8 mouse cellular contexts compared by ENCODE assay signal in genomic region chr7:128705735-128706134, GRCm38 (mm10). TPM values are rescaled to one million over a fixed set of nuclear protein-coding genes. Genes with fewer than 3 reads are reported as not detected.
DNase-seq lines count a peak whose midpoint lies in the region; ATAC-seq and TF ChIP-seq lines count a peak whose summit lies in the region.

No protein-coding gene starts in this region.

- peak; percentile 46 for DNase-seq in c-Kit-negative CD71-positive TER-119-positive erythroid progenitor cells, embryonic 14.5 days (ENCODE audit: low read depth, low spot score)
- DNase-seq in forebrain, embryonic 10.5 days (ENCODE audit: extremely low spot score, low spot score), result peak; percentile 71
- DNase-seq in kidney, postnatal 14 days, result peak; percentile 76

- peak; percentile 55; the same call in 1 of the 2 replicates for ATAC-seq in heart, embryonic 15.5 days (replicated peaks; ENCODE audit: insufficient number of reproducible peaks, insufficient read depth, low FRiP score, low read depth)
- peak; percentile 60; the same call in 1 of the 2 replicates for ATAC-seq in liver, embryonic 15.5 days (ENCODE audit: insufficient read depth)
- peak; percentile 68; the same call in 1 of the 2 replicates for ATAC-seq in neural tube, embryonic 14.5 days (ENCODE audit: low read depth)

- TF ChIP-seq POLR2A in ES-Bruce4 (IDR thresholded peaks at IDR 0.05; ENCODE audit: insufficient read depth, low read length), result no peak
- no peak for TF ChIP-seq POLR2A in testis, adult 2 months (IDR thresholded peaks at IDR 0.05; ENCODE audit: control insufficient read depth, low read depth, low read length)

- no peak overlapping the region for H3K9ac ChIP-seq in ES-Bruce4 (ENCODE audit: low read depth, poor library complexity, severe bottlenecking)
- no peak overlapping the region for H3K9ac ChIP-seq in heart, embryonic 15.5 days
- H3K9ac ChIP-seq in liver, embryonic 15.5 days, result no peak overlapping the region
- no peak overlapping the region for H3K9ac ChIP-seq in neural tube, embryonic 14.5 days (replicated peaks; ENCODE audit: low read depth, low read length)

- WGBS in forebrain, embryonic 10.5 days, result 27% methylated on average over 4 of the region's 4 CpGs
- WGBS in heart, embryonic 15.5 days, result 22% methylated on average over 4 of the region's 4 CpGs
- WGBS in liver, embryonic 15.5 days (ENCODE audit: insufficient replicate concordance), result 24% methylated on average over 4 of the region's 4 CpGs
- WGBS in neural tube, embryonic 14.5 days, result 28% methylated on average over 4 of the region's 4 CpGs

- no peak overlapping the region for H3K4me3 ChIP-seq in ES-Bruce4 (ENCODE audit: low read depth, low read length)
- no peak overlapping the region for H3K4me3 ChIP-seq in forebrain, embryonic 10.5 days
- H3K4me3 ChIP-seq in heart, embryonic 15.5 days, result no peak overlapping the region
- H3K4me3 ChIP-seq in liver, embryonic 15.5 days (replicated peaks), result no peak overlapping the region
- H3K4me3 ChIP-seq in neural tube, embryonic 14.5 days (ENCODE audit: low read depth, low read length), result no peak overlapping the region
- H3K4me3 ChIP-seq in testis, adult 2 months (ENCODE audit: control insufficient read depth, low read depth, low read length), result no peak overlapping the region

- H3K27me3 ChIP-seq in ES-Bruce4 (ENCODE audit: control insufficient read depth, insufficient read depth, low read length, poor library complexity, severe bottlenecking), result no peaks in the 10 kb centered on the region
- no peaks in the 10 kb centered on the region for H3K27me3 ChIP-seq in forebrain, embryonic 10.5 days (ENCODE audit: poor library complexity, severe bottlenecking)
- H3K27me3 ChIP-seq in heart, embryonic 15.5 days, result no peaks in the 10 kb centered on the region
- no peaks in the 10 kb centered on the region for H3K27me3 ChIP-seq in liver, embryonic 15.5 days
- no peaks in the 10 kb centered on the region for H3K27me3 ChIP-seq in neural tube, embryonic 14.5 days (ENCODE audit: control insufficient read depth, insufficient read depth, low read length)
- H3K27me3 ChIP-seq in testis, adult 2 months (ENCODE audit: control insufficient read depth, insufficient read depth, low read length), result no peaks in the 10 kb centered on the region

- no peak for TF ChIP-seq EP300 in ES-Bruce4 (IDR thresholded peaks at IDR 0.05; ENCODE audit: insufficient read depth, low read depth, low read length)

- H3K27ac ChIP-seq in ES-Bruce4 (ENCODE audit: insufficient read depth, low read length), result peak overlapping the region; percentile 38
- H3K27ac ChIP-seq in forebrain, embryonic 10.5 days, result no peak overlapping the region
- H3K27ac ChIP-seq in heart, embryonic 15.5 days, result no peak overlapping the region
- no peak overlapping the region for H3K27ac ChIP-seq in liver, embryonic 15.5 days (replicated peaks)
- no peak overlapping the region for H3K27ac ChIP-seq in neural tube, embryonic 14.5 days (ENCODE audit: low read depth, low read length)
- H3K27ac ChIP-seq in testis, adult 2 months (ENCODE audit: control insufficient read depth, insufficient read depth, low read depth, low read length), result no peak overlapping the region

- H3K4me1 ChIP-seq in ES-Bruce4 (ENCODE audit: control insufficient read depth, insufficient read depth, low read length), result no peaks in the 10 kb centered on the region
- H3K4me1 ChIP-seq in forebrain, embryonic 10.5 days, result no peaks in the 10 kb centered on the region
- no peaks in the 10 kb centered on the region for H3K4me1 ChIP-seq in heart, embryonic 15.5 days (replicated peaks)
- H3K4me1 ChIP-seq in liver, embryonic 15.5 days (replicated peaks), result no peaks in the 10 kb centered on the region
- no peaks in the 10 kb centered on the region for H3K4me1 ChIP-seq in neural tube, embryonic 14.5 days (ENCODE audit: control insufficient read depth, insufficient read depth, low read length)
- H3K4me1 ChIP-seq in testis, adult 2 months (ENCODE audit: control insufficient read depth, insufficient read depth, low read length), result no peaks in the 10 kb centered on the region

- peaks cover 60% of the 10 kb centered on the region for H3K36me3 ChIP-seq in ES-Bruce4 (ENCODE audit: control insufficient read depth, insufficient read depth, low read length, poor library complexity, severe bottlenecking)
- peaks cover 100% of the 10 kb centered on the region for H3K36me3 ChIP-seq in forebrain, embryonic 10.5 days (replicated peaks)
- peaks cover 85% of the 10 kb centered on the region for H3K36me3 ChIP-seq in heart, embryonic 15.5 days
- H3K36me3 ChIP-seq in liver, embryonic 15.5 days (replicated peaks), result peaks cover 94% of the 10 kb centered on the region
- peaks cover 71% of the 10 kb centered on the region for H3K36me3 ChIP-seq in neural tube, embryonic 14.5 days (ENCODE audit: control insufficient read depth, insufficient read depth, low read length)
- H3K36me3 ChIP-seq in testis, adult 2 months (ENCODE audit: control insufficient read depth, insufficient read depth, low read length), result no peaks in the 10 kb centered on the region

- no peak overlapping the region for H3K4me2 ChIP-seq in heart, embryonic 15.5 days
- H3K4me2 ChIP-seq in liver, embryonic 15.5 days, result no peak overlapping the region
- H3K4me2 ChIP-seq in neural tube, embryonic 14.5 days (ENCODE audit: low read depth, low read length), result no peak overlapping the region

- H3K9me3 ChIP-seq in ES-Bruce4 (replicated peaks; ENCODE audit: control insufficient read depth, insufficient read depth, low read length, poor library complexity, severe bottlenecking), result no peaks in the 10 kb centered on the region
- H3K9me3 ChIP-seq in forebrain, embryonic 10.5 days, result no peaks in the 10 kb centered on the region
- H3K9me3 ChIP-seq in heart, embryonic 15.5 days (replicated peaks), result no peaks in the 10 kb centered on the region
- no peaks in the 10 kb centered on the region for H3K9me3 ChIP-seq in liver, embryonic 15.5 days (replicated peaks)
- no peaks in the 10 kb centered on the region for H3K9me3 ChIP-seq in neural tube, embryonic 14.5 days (ENCODE audit: control insufficient read depth, low read length)

- TF ChIP-seq CTCF in ES-Bruce4 (IDR thresholded peaks at IDR 0.05; ENCODE audit: low read depth, low read length), result peak; percentile 98
- TF ChIP-seq CTCF in testis, adult 2 months (IDR thresholded peaks at IDR 0.05; ENCODE audit: control insufficient read depth, insufficient read depth, insufficient replicate concordance, low read depth, low read length), result peak; percentile 99

RNA-seq across cellular contexts. Expression of gene Mcmbp, which starts 34.6 kb away (rescaled TPM):
- 78.5 and 81.8 TPM in 2 replicates for polyA plus RNA-seq in ES-Bruce4 (2011; ENCODE audit: insufficient read depth, insufficient read length, low read depth, missing spikeins)
- polyA plus RNA-seq in forebrain, embryonic 10.5 days (2016; fragmentation: Nextera tagmentation; extraction: Ambion mirVana), result 75.3 and 82.2 TPM in 2 replicates
- polyA plus RNA-seq in heart, embryonic 15.5 days (2015; fragmentation: Nextera tagmentation; extraction: Ambion mirVana), result 34.9 and 39.3 TPM in 2 replicates
- polyA plus RNA-seq in liver, embryonic 15.5 days (2015; fragmentation: Nextera tagmentation; extraction: Ambion mirVana), result 19.0 and 19.7 TPM in 2 replicates
- polyA plus RNA-seq in neural tube, embryonic 14.5 days (2014; fragmentation: Nextera tagmentation; extraction: Ambion mirVana), result 51.6 and 51.9 TPM in 2 replicates
- polyA plus RNA-seq in testis, adult 2 months (2012; rRNA removed), result 8.9 and 9.0 TPM in 2 replicates

RNA-seq across cellular contexts. Expression of gene Sec23ip, which starts 39.0 kb away (rescaled TPM):
- polyA plus RNA-seq in ES-Bruce4 (2011; ENCODE audit: insufficient read depth, insufficient read length, low read depth, missing spikeins), result 55.0 and 55.2 TPM in 2 replicates
- 40.4 and 40.7 TPM in 2 replicates for polyA plus RNA-seq in forebrain, embryonic 10.5 days (2016; fragmentation: Nextera tagmentation; extraction: Ambion mirVana)
- 25.5 and 29.9 TPM in 2 replicates for polyA plus RNA-seq in heart, embryonic 15.5 days (2015; fragmentation: Nextera tagmentation; extraction: Ambion mirVana)
- 16.2 and 16.3 TPM in 2 replicates for polyA plus RNA-seq in liver, embryonic 15.5 days (2015; fragmentation: Nextera tagmentation; extraction: Ambion mirVana)
- polyA plus RNA-seq in neural tube, embryonic 14.5 days (2014; fragmentation: Nextera tagmentation; extraction: Ambion mirVana), result 37.0 and 42.5 TPM in 2 replicates
- 88.4 and 92.0 TPM in 2 replicates for polyA plus RNA-seq in testis, adult 2 months (2012; rRNA removed)
